Mouse (Mus musculus): ENCODE data around the gene Cyb5r3. TPM values are rescaled to one million over a fixed set of nuclear protein-coding genes. Genes with fewer than 3 reads are reported as not detected.
A peak's percentile ranks its signal among the peaks of the same experiment; 100 is the strongest.
"Not testable (repeated sequence)": the region's sequence is repeated elsewhere in the genome, so short reads cannot be mapped to it uniquely, and the experiment has no call there.

Gene Cyb5r3
- polyA plus RNA-seq, 1 experiment from 2014 or later, result 110 TPM

DNA sequence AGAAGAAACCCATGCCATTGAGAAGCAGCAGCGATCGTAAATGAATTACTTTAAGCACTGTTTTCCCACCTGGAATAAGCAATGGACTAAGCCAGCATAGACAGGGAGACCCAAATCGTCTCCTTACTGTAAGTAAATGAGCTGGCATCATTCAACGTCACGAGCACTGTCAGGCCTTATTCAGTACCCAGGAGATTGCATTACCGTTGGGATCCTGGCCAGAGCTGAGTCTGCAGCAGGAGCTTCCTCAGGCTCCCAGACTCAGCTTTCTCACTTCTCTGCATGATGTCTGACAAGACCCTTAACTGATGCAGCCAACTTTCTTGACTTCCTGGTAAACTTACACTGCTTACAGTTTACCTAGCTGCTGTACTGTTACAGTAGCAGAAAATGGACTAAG is 37.7 kb downstream of the Cyb5r3 start:
- Histone ChIP-seq H3K27me3 (no peaks in the 10 kb centered on the region), H3K4me1 (no peaks in the 10 kb centered on the region), H3K4me2 (replicated peaks) (no peak overlapping the region), H3K27ac (no peak overlapping the region), H3K4me3 (no peak overlapping the region), H3K9ac (no peak overlapping the region), H3K36me3 (peaks cover 88% of the 10 kb centered on the region), H3K9me3 (no peaks in the 10 kb centered on the region)
- WGBS, result 87% methylated on average over 6 of the region's 6 CpGs
- ATAC-seq (ENCODE audit: low FRiP score, low read depth), result no peak

DNA sequence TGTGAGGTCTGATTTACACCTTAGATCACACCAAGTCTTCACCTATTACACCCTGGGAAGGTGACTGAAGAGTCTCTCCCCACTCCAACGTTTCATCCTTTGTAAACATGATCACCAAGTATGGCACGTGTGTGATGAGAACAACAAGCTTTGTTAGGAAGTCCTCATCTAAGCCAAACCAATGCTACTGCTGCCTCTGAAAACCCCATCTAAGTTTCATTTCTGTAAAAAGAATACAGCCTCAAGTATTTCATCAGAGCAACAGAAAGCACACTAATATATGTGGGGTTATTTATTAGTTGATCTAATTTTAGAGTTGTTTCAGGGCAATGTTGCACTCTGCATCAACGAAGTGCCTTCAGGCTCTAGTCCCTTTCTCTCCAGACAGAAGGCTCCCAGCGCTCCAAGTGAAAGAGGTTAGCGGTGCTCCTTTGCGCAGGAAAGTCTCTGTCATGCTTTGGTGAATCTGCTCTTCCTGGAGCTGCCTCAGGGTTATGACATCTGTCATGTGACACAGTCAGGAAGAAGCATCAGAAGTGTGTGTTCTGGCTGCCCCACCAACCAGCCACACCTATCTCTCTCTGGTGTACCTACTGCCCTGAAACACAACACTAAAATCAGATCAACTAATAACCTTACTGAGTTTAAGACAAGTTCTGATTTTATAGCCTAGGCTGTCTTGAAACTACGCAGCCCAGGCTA is 42.7 kb downstream of the Cyb5r3 start:
- Histone ChIP-seq H3K9ac (no peak overlapping the region), H3K4me3 (no peak overlapping the region), H3K4me1 (no peaks in the 10 kb centered on the region), H3K4me2 (replicated peaks) (no peak overlapping the region), H3K36me3 (peaks cover 97% of the 10 kb centered on the region), H3K27me3 (no peaks in the 10 kb centered on the region), H3K27ac (no peak overlapping the region), H3K9me3 (no peaks in the 10 kb centered on the region)
- 93% methylated on average over 7 of the region's 7 CpGs for WGBS
- ATAC-seq (ENCODE audit: low FRiP score, low read depth), result no peak

DNA sequence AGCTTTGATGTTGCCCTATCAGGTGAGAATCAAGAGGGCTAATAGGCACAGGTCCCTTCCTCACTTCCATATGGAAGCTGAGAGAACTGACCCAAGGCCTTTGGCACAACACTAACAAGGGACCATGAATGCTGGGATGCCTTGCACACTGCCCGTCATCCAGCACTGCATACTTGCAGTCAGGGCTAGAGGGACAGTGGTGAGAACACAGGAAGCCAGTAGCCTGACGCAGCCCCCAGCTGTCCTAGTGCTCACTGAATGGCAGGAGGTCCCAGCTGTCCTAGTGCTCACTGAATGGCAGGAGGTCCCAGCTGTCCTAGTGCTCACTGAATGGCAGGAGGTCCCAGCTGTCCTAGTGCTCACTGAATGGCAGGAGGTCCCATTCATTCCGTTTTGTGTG is 45.4 kb downstream of the Cyb5r3 start:
- H3K4me3 ChIP-seq; H3K4me1 ChIP-seq; H3K9me3 ChIP-seq; H3K4me2 ChIP-seq (replicated peaks); H3K9ac ChIP-seq; H3K27me3 ChIP-seq: not testable (repeated sequence)
- Histone ChIP-seq H3K27ac (peak overlapping the region; percentile 44; the same call in 1 of the 2 replicates), H3K36me3 (peaks cover 74% of the 10 kb centered on the region)
- 81% methylated on average over 3 of the region's 3 CpGs for WGBS
- peak; percentile 30; the same call in 1 of the 2 replicates for ATAC-seq (ENCODE audit: low FRiP score, low read depth)

DNA sequence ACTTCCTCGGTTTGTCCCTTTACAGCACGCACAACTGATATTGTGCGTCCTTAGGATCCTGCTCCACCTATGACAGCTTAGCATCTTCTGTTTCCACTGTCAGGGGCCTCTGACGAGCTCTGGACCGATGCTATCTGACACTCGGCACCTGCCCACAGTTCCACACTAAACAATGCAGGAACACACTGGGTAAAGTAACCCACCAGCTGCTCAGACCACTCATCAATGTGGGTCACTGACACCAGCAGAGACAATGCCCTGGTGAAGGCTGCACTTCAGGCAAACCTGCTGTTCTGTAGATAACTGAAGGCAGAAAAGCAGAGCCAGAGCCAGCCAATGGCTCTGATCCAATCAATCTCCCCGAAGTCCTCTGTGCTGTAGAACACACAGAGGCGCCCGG is 45.8 kb downstream of the Cyb5r3 start:
- H3K4me1 ChIP-seq, result peaks cover 3% of the 10 kb centered on the region
- no peak overlapping the region for H3K4me2 ChIP-seq (replicated peaks)
- no peak overlapping the region for H3K9ac ChIP-seq
- H3K27me3 ChIP-seq, result no peaks in the 10 kb centered on the region
- H3K36me3 ChIP-seq, result peaks cover 69% of the 10 kb centered on the region
- H3K9me3 ChIP-seq, result no peaks in the 10 kb centered on the region
- peak; percentile 26; the same call in 1 of the 2 replicates for ATAC-seq (ENCODE audit: low FRiP score, low read depth)
- no peak overlapping the region for H3K4me3 ChIP-seq
- peak overlapping the region; percentile 44; the same call in 1 of the 2 replicates for H3K27ac ChIP-seq
- WGBS, result 92% methylated on average over 9 of the region's 9 CpGs

DNA sequence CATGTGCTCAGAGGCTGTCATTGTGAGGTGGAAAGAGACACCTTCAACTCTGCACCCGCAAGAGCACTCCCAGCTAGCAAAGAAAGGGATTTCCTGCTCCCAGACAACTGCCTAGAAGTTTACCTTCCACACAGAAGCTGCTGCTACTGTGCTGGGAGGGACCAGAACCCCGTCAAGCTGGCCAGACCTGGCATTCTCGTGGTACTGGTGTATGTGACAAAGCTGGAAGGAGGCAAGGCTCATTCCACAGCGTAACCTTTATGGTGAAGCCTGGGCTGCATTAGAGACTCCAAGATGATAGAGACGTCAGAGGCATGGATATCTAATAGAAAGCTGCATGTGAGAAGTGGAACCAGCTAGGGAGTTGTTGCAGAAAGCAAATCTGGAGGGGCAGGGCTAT is 47.8 kb downstream of the Cyb5r3 start:
- peaks cover 9% of the 10 kb centered on the region for H3K4me1 ChIP-seq
- no peak overlapping the region for H3K9ac ChIP-seq
- no peaks in the 10 kb centered on the region for H3K27me3 ChIP-seq
- WGBS, result 67% methylated on average over 5 of the region's 5 CpGs
- H3K4me3 ChIP-seq, result no peak overlapping the region
- H3K9me3 ChIP-seq, result no peaks in the 10 kb centered on the region
- no peak for ATAC-seq (ENCODE audit: low FRiP score, low read depth)
- H3K27ac ChIP-seq, result no peak overlapping the region
- peaks cover 54% of the 10 kb centered on the region for H3K36me3 ChIP-seq
- H3K4me2 ChIP-seq (replicated peaks), result no peak overlapping the region

DNA sequence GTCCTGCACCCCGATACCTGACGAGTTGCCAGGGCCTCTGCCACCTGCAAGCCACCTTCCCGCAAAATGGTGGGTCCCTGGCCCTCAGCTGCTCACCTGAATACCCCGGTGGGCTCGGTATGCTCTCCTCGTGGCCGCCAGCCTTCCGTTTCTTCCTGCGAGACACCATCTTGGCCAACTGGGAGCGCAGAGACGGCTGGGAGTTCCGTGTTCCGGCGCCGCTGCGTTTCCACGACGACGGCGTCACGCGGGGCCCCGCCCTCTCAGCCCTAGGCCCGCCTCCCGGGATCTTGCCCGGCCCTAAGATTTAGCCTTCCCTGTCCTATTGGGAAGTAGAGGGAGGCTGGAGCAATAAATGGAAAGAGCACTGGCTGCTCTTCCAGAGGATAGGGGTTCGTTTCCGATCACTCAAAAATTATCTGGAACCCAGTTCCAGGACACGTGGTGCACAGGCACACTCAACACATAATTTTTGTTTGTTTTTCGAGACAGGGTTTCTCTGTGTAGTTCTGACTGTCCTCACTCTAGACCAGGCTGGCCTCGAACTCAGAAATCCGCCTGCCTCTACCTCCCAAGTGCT is 49.7 kb downstream of the Cyb5r3 start, which contains the start of gene Rrp7a:
Gene Rrp7a (minus strand): TSS at position 236 of the 580 bp plus-strand sequence.
- peak; percentile 85 for ATAC-seq (ENCODE audit: low FRiP score, low read depth)
- Histone ChIP-seq H3K4me1 (peaks cover 9% of the 10 kb centered on the region), H3K9ac (peak within 1 kb of the TSS; percentile 72), H3K36me3 (peaks cover 52% of the 10 kb centered on the region), H3K27me3 (no peaks in the 10 kb centered on the region), H3K27ac (peak within 1 kb of the TSS; percentile 65; the same call in 1 of the 2 replicates), H3K4me2 (replicated peaks) (peak within 1 kb of the TSS; percentile 82), H3K9me3 (no peaks in the 10 kb centered on the region), H3K4me3 (peak within 1 kb of the TSS; percentile 79)
- WGBS, result 9% methylated on average over 32 of the region's 32 CpGs

DNA sequence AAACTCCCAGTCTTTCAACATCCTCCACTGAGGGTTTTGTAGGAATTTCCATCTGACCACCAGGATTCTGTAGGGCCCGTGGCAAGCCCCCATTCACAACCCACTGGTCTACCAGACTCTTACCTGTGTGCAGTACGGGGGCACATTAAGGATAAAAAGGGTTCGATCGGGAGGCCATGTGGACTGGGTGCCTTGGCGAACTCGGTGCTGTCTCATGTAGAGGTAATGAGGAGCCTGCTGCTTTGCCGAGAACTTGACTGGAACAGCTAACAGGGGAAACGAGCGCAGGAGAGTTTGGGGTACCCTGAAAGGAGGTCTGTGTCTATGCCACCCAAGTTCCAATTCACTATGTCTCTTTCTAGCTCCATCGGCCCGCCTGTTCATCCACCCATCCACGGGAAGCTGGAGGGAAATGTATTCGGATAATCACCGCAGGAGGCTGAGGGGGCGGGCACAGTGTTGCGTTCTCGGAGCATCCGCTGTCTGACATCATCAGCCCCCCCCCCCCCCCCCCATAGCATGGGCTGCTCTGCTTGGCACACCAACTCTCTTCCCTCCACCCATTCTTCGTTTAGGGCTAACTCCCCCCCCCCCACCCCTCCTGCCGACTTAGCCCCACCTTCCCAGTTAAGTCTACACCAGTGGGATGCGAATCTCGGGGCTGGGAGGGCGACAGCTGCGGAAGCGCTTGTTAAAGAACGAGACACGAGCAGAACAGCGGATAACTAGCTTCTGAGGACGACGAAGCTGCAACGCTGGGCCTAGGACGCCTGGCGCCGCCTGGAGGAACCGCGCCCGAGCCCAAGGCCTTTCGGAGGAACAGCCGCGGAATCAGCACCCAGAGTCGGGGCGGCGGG is 50.5 kb downstream of the Cyb5r3 start:
- WGBS, result 3% methylated on average over 42 of the region's 43 CpGs
- ATAC-seq (ENCODE audit: low FRiP score, low read depth), result peak; percentile 55
- Histone ChIP-seq H3K4me3 (peak overlapping the region; percentile 79), H3K9ac (peak overlapping the region; percentile 72), H3K4me1 (peaks cover 9% of the 10 kb centered on the region), H3K9me3 (no peaks in the 10 kb centered on the region), H3K4me2 (replicated peaks) (peak overlapping the region; percentile 82), H3K27me3 (no peaks in the 10 kb centered on the region), H3K36me3 (peaks cover 52% of the 10 kb centered on the region), H3K27ac (peak overlapping the region; percentile 65; the same call in 1 of the 2 replicates)

DNA sequence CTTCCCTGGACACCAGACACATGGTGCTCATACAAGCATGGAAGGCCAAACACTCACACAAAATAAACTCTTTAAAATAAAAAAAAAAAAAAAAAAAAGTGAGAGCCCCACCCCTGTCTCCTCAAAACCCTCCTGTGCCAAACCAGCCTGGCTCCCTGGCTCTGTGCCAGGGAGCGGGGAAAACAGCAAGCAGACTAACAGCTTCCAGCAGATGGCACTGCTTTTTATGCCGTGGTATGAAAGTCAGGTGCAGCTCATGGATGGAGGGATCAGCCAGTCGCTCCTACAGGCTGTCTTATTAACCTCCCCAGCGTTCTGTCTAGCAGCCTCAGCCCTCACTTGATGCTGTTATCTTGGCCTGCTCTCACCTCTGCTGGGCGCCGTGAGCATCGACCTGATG is 54.0 kb downstream of the Cyb5r3 start:
- Histone ChIP-seq H3K9me3 (no peaks in the 10 kb centered on the region), H3K27ac (no peak overlapping the region), H3K9ac (no peak overlapping the region), H3K4me2 (replicated peaks) (no peak overlapping the region), H3K4me1 (peaks cover 10% of the 10 kb centered on the region), H3K27me3 (no peaks in the 10 kb centered on the region), H3K4me3 (no peak overlapping the region), H3K36me3 (peaks cover 57% of the 10 kb centered on the region)
- no peak for ATAC-seq (ENCODE audit: low FRiP score, low read depth)
- 67% methylated on average over 7 of the region's 7 CpGs for WGBS

DNA sequence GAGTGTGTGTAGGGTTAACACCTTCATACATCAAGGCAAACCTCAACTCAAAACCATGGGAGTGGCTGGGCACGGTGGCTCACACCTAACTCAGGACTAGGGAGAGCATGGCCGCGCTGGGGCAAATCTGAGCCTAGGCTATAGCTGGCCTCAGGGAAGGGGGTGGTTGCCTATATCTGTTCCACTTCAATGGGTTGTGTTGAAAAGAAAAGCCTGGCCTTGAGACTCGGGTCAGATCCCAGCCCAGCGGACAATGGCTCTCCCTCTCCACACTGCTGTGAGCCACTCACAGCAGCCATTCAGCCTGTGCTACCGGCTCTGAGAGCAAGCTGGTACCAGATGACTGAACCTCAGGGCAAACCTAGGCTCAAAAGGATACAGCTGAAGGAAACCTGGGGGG is 57.3 kb downstream of the Cyb5r3 start:
- no peak for ATAC-seq (ENCODE audit: low FRiP score, low read depth)

DNA sequence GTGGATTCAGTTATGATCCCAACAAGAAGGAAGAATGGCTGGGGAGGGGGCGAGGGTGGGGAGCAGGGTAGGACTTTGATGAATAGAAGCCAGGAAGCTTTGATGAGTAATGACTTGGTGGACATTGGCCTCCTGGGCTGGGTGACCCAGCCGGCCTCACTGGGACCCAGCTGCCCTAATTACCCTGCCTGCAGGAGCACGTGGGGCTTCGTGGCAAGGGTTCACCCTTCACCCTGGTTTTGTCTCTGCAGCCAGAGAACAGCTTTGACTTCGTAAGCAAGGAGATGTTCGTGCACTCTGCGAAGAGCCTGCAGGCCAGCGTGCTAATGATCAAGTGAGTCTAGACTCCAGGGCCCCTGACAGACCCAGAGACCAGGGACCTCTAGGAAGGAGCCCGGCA is 58.3 kb downstream of the Cyb5r3 start:
- Histone ChIP-seq H3K9ac (no peak overlapping the region), H3K27ac (no peak overlapping the region), H3K9me3 (no peaks in the 10 kb centered on the region), H3K4me3 (no peak overlapping the region), H3K4me1 (peaks cover 12% of the 10 kb centered on the region), H3K4me2 (replicated peaks) (no peak overlapping the region), H3K27me3 (no peaks in the 10 kb centered on the region), H3K36me3 (peaks cover 54% of the 10 kb centered on the region)
- 82% methylated on average over 9 of the region's 9 CpGs for WGBS
- no peak for ATAC-seq (ENCODE audit: low FRiP score, low read depth)

More for the DNA sequence above, 57.3 kb downstream of the Cyb5r3 start:
- no peaks in the 10 kb centered on the region for H3K27me3 ChIP-seq
- no peak overlapping the region for H3K4me2 ChIP-seq (replicated peaks)
- no peaks in the 10 kb centered on the region for H3K9me3 ChIP-seq
- H3K27ac ChIP-seq, result no peak overlapping the region
- peaks cover 12% of the 10 kb centered on the region for H3K4me1 ChIP-seq
- H3K4me3 ChIP-seq, result no peak overlapping the region
- no peak overlapping the region for H3K9ac ChIP-seq
- peaks cover 58% of the 10 kb centered on the region for H3K36me3 ChIP-seq
- 84% methylated on average over 6 of the region's 6 CpGs for WGBS

DNA sequence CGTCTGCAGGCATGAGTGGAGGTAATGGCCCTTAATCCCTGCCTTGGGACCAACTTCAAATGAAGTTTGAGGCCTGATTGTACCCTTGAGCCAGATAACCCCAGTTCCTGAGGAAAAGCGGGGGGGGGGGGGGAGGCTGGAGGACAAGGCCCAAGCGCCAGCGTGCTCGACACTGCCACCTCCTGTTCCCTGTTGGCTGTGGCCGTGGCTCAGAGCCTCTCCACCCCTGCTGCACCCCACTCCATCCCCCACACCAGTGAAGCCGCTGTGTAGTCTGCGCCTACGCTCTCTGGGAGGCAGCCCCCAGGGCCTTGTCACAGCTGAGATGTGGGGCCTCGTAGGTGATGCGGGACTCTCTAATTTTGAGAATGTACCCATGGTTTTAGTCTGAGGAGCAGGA is 59.5 kb downstream of the Cyb5r3 start:
- Histone ChIP-seq H3K27ac (no peak overlapping the region), H3K9me3 (no peaks in the 10 kb centered on the region), H3K4me3 (no peak overlapping the region), H3K9ac (no peak overlapping the region; the same call in 1 of the 2 replicates), H3K36me3 (peaks cover 43% of the 10 kb centered on the region), H3K27me3 (no peaks in the 10 kb centered on the region), H3K4me2 (replicated peaks) (peak overlapping the region; percentile 30; the same call in 1 of the 2 replicates), H3K4me1 (peaks cover 12% of the 10 kb centered on the region)
- 9% methylated on average over 10 of the region's 11 CpGs for WGBS
- peak; percentile 83 for ATAC-seq (ENCODE audit: low FRiP score, low read depth)

DNA sequence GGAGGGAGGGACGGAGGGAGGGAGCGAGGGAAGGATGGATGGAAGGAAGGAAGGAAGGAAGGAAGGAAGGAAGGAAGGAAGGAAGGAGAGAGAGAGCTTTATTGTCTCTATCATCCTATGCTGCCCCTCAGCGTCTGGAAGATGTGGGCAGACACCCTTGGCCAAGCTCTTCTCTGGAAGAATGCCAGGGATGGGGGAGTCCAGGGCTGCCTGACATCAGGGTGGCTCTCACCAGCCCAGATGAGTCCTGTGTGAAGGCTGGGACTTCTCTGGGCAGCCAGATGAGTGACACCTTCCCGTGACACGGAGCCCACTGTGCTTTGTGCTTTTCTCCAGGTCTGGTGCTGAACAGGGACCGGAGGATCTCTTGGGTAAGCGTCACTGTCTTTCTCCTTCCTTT is 60.5 kb downstream of the Cyb5r3 start:
- Histone ChIP-seq H3K36me3 (peaks cover 33% of the 10 kb centered on the region), H3K9me3 (no peaks in the 10 kb centered on the region), H3K27ac (no peak overlapping the region), H3K27me3 (no peaks in the 10 kb centered on the region), H3K4me3 (no peak overlapping the region), H3K4me1 (peaks cover 12% of the 10 kb centered on the region), H3K4me2 (replicated peaks) (no peak overlapping the region), H3K9ac (no peak overlapping the region)
- WGBS, result 84% methylated on average over 7 of the region's 7 CpGs
- no peak for ATAC-seq (ENCODE audit: low FRiP score, low read depth)

All from limb, embryonic 13.5 days (tissue).